In the genomic region with DNA sequence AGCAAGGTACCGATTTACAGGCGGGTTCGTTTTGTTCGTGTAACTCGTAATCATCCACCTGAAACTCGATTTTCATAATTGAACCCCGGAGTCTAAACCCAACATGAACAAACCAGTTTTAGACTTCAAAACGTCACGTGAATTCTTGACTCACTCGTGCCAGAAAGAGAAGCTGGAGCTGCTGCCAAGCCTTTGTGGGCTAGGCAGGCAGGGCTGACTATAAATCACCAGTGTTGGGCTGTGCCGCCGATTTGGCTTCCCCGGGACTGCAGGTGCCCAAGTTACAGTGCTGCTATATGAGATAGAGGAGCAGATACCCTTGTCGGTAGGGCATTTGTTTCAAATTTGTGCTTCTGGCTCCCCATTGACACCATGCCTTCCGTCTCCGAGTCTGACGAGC, we compare ENCODE assay signal across 10 mouse cellular contexts. TPM values are rescaled to one million over a fixed set of nuclear protein-coding genes. Genes with fewer than 3 reads are reported as not detected.
A peak's percentile ranks its signal among the peaks of the same experiment; 100 is the strongest.
DNase-seq lines count a peak whose midpoint lies in the region; ATAC-seq lines count a peak whose summit lies in the region.
"Had no signal": no experiment of that assay in that cellular context is flagged by ENCODE, and none has a peak within 500 bp of the region (broad histone marks: within the 10 kb centered on the region; RNA-seq: fewer than 3 reads in every experiment).

Gene Aox4 (plus strand): TSS at position 195 of the 400 bp plus-strand sequence.

- H3K27ac ChIP-seq in kidney, embryonic 16.5 days (ENCODE audit: low read length): no peak within 1 kb of the TSS
- H3K27ac ChIP-seq: embryonic facial prominence, embryonic 12.5 days had no signal

- peak; percentile 32 for DNase-seq in kidney, adult 18-20 months
- DNase-seq in layer of hippocampus, postnatal 36 days: peak; percentile 23 to 45
- DNase-seq in right cerebral cortex, postnatal 25 days: peak; percentile 71
- no peak for DNase-seq in c-Kit-positive CD71-positive TER-119-positive erythroid progenitor cells, embryonic 14.5 days (ENCODE audit: low spot score)
- DNase-seq in heart, adult 11 months: no peak
- no peak for DNase-seq in thymus, postnatal 4 days

- WGBS in kidney, embryonic 16.5 days: 55% methylated on average over 17 of the region's 17 CpGs

- no peak within 1 kb of the TSS for H3K4me2 ChIP-seq in kidney, embryonic 16.5 days (replicated peaks; ENCODE audit: low read depth, low read length)
- H3K4me2 ChIP-seq: embryonic facial prominence, embryonic 12.5 days had no signal

- no peaks in the 10 kb centered on the region for H3K36me3 ChIP-seq in kidney, embryonic 16.5 days (ENCODE audit: insufficient read depth, low read length)
- H3K36me3 ChIP-seq: embryonic facial prominence, embryonic 12.5 days had no signal

- H3K27me3 ChIP-seq in kidney, embryonic 16.5 days (ENCODE audit: insufficient read depth, low read length): no peaks in the 10 kb centered on the region
- H3K27me3 ChIP-seq: embryonic facial prominence, embryonic 12.5 days had no signal

- H3K9ac ChIP-seq in kidney, embryonic 16.5 days (replicated peaks; ENCODE audit: low read length): no peak within 1 kb of the TSS
- H3K9ac ChIP-seq: embryonic facial prominence, embryonic 12.5 days had no signal

- H3K4me3 ChIP-seq in kidney, embryonic 16.5 days (ENCODE audit: low read length): no peak within 1 kb of the TSS
- H3K4me3 ChIP-seq: embryonic facial prominence, embryonic 12.5 days had no signal

- H3K4me1 ChIP-seq in kidney, embryonic 16.5 days (ENCODE audit: insufficient read depth, low read length): no peaks in the 10 kb centered on the region

- peaks cover 2% of the 10 kb centered on the region; the same call in 1 of the 2 replicates for H3K9me3 ChIP-seq in kidney, embryonic 16.5 days (ENCODE audit: low read length)
- H3K9me3 ChIP-seq: embryonic facial prominence, embryonic 12.5 days had no signal

- no peak for ATAC-seq in kidney, embryonic 16.5 days (ENCODE audit: low FRiP score, low TSS enrichment)
- peak; percentile 90 for ATAC-seq in frontal cortex, adult (ENCODE audit: low TSS enrichment)

RNA-seq across cellular contexts. Expression of gene Aox4, which starts in this region (rescaled TPM):
- 0.02 TPM in 1 of 2 replicates, not detected in the other for polyA plus RNA-seq in kidney, embryonic 16.5 days (2015; fragmentation: Nextera tagmentation; extraction: Ambion mirVana)
- total RNA-seq in layer of hippocampus, postnatal 36 days (2021): 1 to 10 TPM; 1.8 to 2.2 TPM
- polyA plus RNA-seq: large intestine, adult 2 months had no signal

Comparison
In these comparisons a context has a peak if more than half of its experiments do, and no peak if none do; other contexts are left out.
1. DNase-seq: peak in kidney, adult 18-20 months (single experiment), layer of hippocampus, postnatal 36 days (2 of 2) and right cerebral cortex, postnatal 25 days (single experiment); none in c-Kit-positive CD71-positive TER-119-positive erythroid progenitor cells, embryonic 14.5 days (single experiment), heart, adult 11 months (single experiment) and thymus, postnatal 4 days (single experiment).